Mouse (Mus musculus) hindbrain, embryonic 16.5 days (tissue): ENCODE data around the gene Bhlha15. TPM values are rescaled to one million over a fixed set of nuclear protein-coding genes. Genes with fewer than 3 reads are reported as not detected.

ENCODE experiments used
- ATAC-seq: fragments of 200-750 bp; cut with Nextera tagmentation; 2 replicates; pipeline ENCODE4 v1.8.0; 2017; ENCODE audit warnings: moderate TSS enrichment, moderate library complexity
- H3K27ac ChIP-seq: fragments of 300-500 bp; sonication (generic); 2 replicates; pipeline ENCODE4 v1.5.1; 2014; ENCODE audit warnings: low read depth, mild to moderate bottlenecking, control low read depth, low read length, moderate library complexity
- H3K27me3 ChIP-seq: fragments of 300-500 bp; sonication (generic); replicated peaks from 2 replicates; pipeline ENCODE4 v1.6.1; 2014; ENCODE audit warnings: low read length; ENCODE audit not compliant: control insufficient read depth, insufficient read depth
- H3K36me3 ChIP-seq: fragments of 300-500 bp; sonication (generic); 2 replicates; pipeline ENCODE4 v1.6.1; 2014; ENCODE audit warnings: mild to moderate bottlenecking, low read length, moderate library complexity, mixed read lengths; ENCODE audit not compliant: control insufficient read depth, insufficient read depth
- H3K4me1 ChIP-seq: fragments of 300-500 bp; sonication (generic); 2 replicates; pipeline ENCODE4 v1.6.1; 2014; ENCODE audit warnings: low read depth, low read length; ENCODE audit not compliant: control insufficient read depth, insufficient read depth
- H3K4me2 ChIP-seq: fragments of 300-500 bp; sonication (generic); 2 replicates; pipeline ENCODE4 v1.6.1; 2014; ENCODE audit warnings: mild to moderate bottlenecking, low read length, control low read depth, moderate library complexity
- H3K4me3 ChIP-seq: fragments of 300-500 bp; sonication (generic); 2 replicates; pipeline ENCODE4 v1.5.1; 2014; ENCODE audit warnings: mild to moderate bottlenecking, low read length, control low read depth, moderate library complexity
- H3K9ac ChIP-seq: fragments of 300-500 bp; sonication (generic); 2 replicates; pipeline ENCODE4 v1.6.1; 2014; ENCODE audit warnings: low read depth, mild to moderate bottlenecking, control low read depth, low read length, moderate library complexity
- H3K9me3 ChIP-seq: fragments of 300-500 bp; sonication (generic); 2 replicates; pipeline ENCODE4 v1.6.1; 2014; ENCODE audit warnings: mild to moderate bottlenecking, low read length, moderate library complexity; ENCODE audit not compliant: control insufficient read depth
- WGBS: fragments of 180-500 bp; shearing (Covaris S2); extraction: QIAGEN DNeasy Blood & Tissue Kit; methylation state at CpG from one replicate; pipeline ENCODE4 v1.1.7; 2014; 5-methylcytosine and 5-hydroxymethylcytosine counted together
- polyA plus RNA-seq: library from polyadenylated mRNA; unstranded; fragments of >200 nt; fragmentation: Nextera tagmentation; extraction: Ambion mirVana; gene quantifications from 2 replicates; pipeline ENCODE4 v1.2.1, GENCODE M21; 2015

The Bhlha15 gene
- polyA plus RNA-seq, 1 experiment from 2014 or later, result 0.09 TPM

- Histone ChIP-seq H3K4me2 (no peak overlapping the region), H3K4me3 (no peak overlapping the region), H3K36me3 (peaks cover 5% of the 10 kb centered on the region), H3K9me3 (no peaks in the 10 kb centered on the region), H3K9ac (no peak overlapping the region), H3K4me1 (peaks cover 13% of the 10 kb centered on the region), H3K27ac (no peak overlapping the region), H3K27me3 (no peaks in the 10 kb centered on the region)
- no peak for ATAC-seq
- WGBS, result 73% methylated on average over 4 of the region's 4 CpGs
Observed at GRCm38 (mm10) chr5:144221305-144221704, 31.2 kb downstream of the Bhlha15 start.

DNA sequence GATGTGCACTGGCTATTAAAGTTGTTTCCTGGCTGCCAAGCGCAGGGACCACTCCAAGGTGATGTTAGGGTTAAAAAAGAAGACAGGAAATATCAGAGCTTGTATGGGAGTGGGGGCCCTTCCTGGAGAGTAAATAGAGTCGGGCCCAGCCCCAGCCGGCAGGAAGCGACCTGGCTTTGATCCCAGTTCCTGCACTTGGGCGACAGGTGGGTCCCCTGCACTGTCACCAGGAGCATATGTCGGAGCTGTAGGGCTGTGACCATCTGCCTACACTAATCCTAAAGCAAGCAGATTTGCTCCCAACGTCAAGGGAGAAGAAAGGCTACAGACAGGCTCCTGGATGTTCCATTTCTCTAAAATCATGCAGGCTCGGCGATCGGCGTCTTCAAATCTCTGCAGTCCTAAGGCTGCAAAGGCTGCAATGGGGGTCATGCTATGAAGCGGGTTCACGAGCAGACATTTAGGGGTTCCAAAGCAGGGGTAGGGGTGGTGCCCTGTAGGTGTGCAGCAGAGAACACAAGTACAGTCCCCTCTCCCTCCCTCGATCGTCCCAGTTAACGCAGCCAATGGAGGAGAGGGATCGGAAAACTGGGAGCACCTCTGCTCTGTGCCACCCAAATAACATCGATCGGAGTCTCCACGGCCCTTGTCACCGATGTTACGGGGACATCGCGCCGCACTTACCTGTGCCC, 32.9 kb downstream of the Bhlha15 start:
- ATAC-seq, result peak; percentile 76
- Histone ChIP-seq H3K4me3 (peak overlapping the region; percentile 52), H3K36me3 (no peaks in the 10 kb centered on the region), H3K27me3 (no peaks in the 10 kb centered on the region), H3K4me2 (peak overlapping the region; percentile 94), H3K9me3 (no peaks in the 10 kb centered on the region), H3K4me1 (peaks cover 13% of the 10 kb centered on the region), H3K27ac (peak overlapping the region; percentile 74), H3K9ac (peak overlapping the region; percentile 74)
- 3% methylated on average over 25 of the region's 25 CpGs for WGBS

GRCm38 (mm10) chr5:144223503-144223862, 33.4 kb downstream of the Bhlha15 start, which contains the start of gene Tecpr1:
Gene Tecpr1, minus strand, starts transcription at chr5:144223615.
- under 1% methylated on average over 37 of the region's 37 CpGs for WGBS
- H3K9me3 ChIP-seq, result no peaks in the 10 kb centered on the region
- H3K4me2 ChIP-seq, result peak within 1 kb of the TSS; percentile 94
- no peaks in the 10 kb centered on the region for H3K27me3 ChIP-seq
- H3K4me1 ChIP-seq, result peaks cover 13% of the 10 kb centered on the region
- peak; percentile 98 for ATAC-seq
- H3K4me3 ChIP-seq, result peak within 1 kb of the TSS; percentile 52
- peak within 1 kb of the TSS; percentile 74 for H3K27ac ChIP-seq
- H3K9ac ChIP-seq, result peak within 1 kb of the TSS; percentile 74
- no peaks in the 10 kb centered on the region for H3K36me3 ChIP-seq

- 25% methylated on average over 18 of the region's 18 CpGs for WGBS
- H3K9ac ChIP-seq, result peak overlapping the region; percentile 74
- H3K4me3 ChIP-seq, result peak overlapping the region; percentile 52
- H3K9me3 ChIP-seq, result no peaks in the 10 kb centered on the region
- no peaks in the 10 kb centered on the region for H3K27me3 ChIP-seq
- H3K4me1 ChIP-seq, result peaks cover 13% of the 10 kb centered on the region
- no peaks in the 10 kb centered on the region for H3K36me3 ChIP-seq
- H3K4me2 ChIP-seq, result peak overlapping the region; percentile 94
- 0 out of 2 replicates have a peak, but pooled peaks have one; percentile 31 for ATAC-seq
- peak overlapping the region; percentile 67 for H3K27ac ChIP-seq
Observed at GRCm38 (mm10) chr5:144223899-144224816, 34.1 kb downstream of the Bhlha15 start.

- H3K4me2 ChIP-seq, result no peak overlapping the region
- peaks cover 13% of the 10 kb centered on the region for H3K4me1 ChIP-seq
- WGBS, result 27% methylated on average over 11 of the region's 11 CpGs
- ATAC-seq, result no peak
- H3K36me3 ChIP-seq, result no peaks in the 10 kb centered on the region
- no peak overlapping the region for H3K27ac ChIP-seq
- H3K4me3 ChIP-seq, result no peak overlapping the region
- no peaks in the 10 kb centered on the region for H3K9me3 ChIP-seq
- no peaks in the 10 kb centered on the region for H3K27me3 ChIP-seq
- H3K9ac ChIP-seq, result no peak overlapping the region
Observed at GRCm38 (mm10) chr5:144226220-144226619, 36.1 kb downstream of the Bhlha15 start.

DNA sequence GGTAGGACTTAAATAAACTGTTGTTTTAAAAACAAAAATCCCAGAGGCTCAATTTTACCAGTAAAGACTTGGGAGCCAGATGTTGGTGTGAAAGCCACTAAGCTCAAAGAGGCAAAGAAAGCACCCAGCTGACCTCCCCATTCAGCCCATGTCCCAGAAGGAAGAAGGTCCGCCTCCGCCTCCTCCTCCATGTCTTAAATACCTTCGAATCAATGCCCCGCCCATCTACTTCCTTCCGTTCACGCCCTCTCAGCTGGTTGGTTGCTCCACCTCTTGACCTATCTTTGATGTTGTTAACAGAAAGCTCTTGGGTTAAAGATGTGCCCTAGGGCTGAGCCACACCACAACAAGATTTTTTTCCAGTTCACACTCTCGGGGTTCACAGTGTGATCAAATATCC, 40.1 kb downstream of the Bhlha15 start:
- Histone ChIP-seq H3K36me3 (no peaks in the 10 kb centered on the region), H3K9me3 (no peaks in the 10 kb centered on the region), H3K27me3 (no peaks in the 10 kb centered on the region), H3K4me2 (no peak overlapping the region), H3K9ac (no peak overlapping the region), H3K4me1 (no peaks in the 10 kb centered on the region), H3K4me3 (no peak overlapping the region), H3K27ac (no peak overlapping the region)
- no peak for ATAC-seq
- 83% methylated on average over 7 of the region's 7 CpGs for WGBS

DNA sequence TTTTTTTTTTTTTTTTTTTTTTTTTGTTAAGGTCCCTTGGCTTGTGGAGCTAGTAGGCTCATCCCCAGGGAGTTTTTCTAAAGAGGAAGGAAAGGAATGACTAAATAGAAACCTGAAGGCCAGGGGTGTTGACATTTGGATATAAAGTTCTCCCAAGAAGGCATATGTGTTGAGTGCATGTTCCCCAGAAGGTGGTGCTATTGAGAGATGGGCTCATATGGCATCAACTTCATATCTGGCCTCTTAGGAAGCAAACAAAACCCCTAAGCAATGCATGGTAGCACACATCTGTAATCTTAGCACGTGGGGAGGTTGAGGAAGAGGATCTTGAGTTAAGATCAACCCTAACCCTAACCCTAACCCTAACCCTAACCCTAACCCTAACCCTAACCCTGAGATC, 41.3 kb downstream of the Bhlha15 start:
- Histone ChIP-seq H3K9ac (no peak overlapping the region), H3K36me3 (no peaks in the 10 kb centered on the region), H3K4me1 (no peaks in the 10 kb centered on the region), H3K4me3 (no peak overlapping the region), H3K27ac (no peak overlapping the region), H3K4me2 (no peak overlapping the region), H3K9me3 (no peaks in the 10 kb centered on the region), H3K27me3 (no peaks in the 10 kb centered on the region)
- ATAC-seq, result no peak
- WGBS, result 87% methylated on average over 1 of the region's 1 CpGs

DNA sequence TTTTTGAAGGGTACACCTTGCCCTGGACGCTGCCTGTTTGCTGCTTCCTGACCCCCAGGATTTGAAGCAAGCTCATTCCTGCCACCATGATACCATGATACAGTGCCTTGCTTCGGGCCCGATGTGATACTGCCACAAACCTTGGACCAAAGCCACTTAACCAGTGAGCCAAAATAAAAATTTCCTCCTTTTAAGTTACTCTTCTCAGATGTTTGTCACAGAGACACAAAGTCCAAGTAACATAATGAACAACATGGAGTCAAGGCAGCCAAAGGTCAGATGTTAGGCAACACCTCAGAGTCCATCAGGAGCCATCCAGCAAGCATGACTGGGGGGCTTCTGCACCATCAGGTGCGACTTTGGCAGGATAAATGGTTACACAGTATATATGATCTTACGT, 42.4 kb downstream of the Bhlha15 start:
- Histone ChIP-seq H3K27me3 (no peaks in the 10 kb centered on the region), H3K4me2 (no peak overlapping the region), H3K36me3 (no peaks in the 10 kb centered on the region), H3K27ac (no peak overlapping the region), H3K4me3 (no peak overlapping the region), H3K9me3 (no peaks in the 10 kb centered on the region), H3K4me1 (no peaks in the 10 kb centered on the region), H3K9ac (no peak overlapping the region)
- WGBS, result 80% methylated on average over 5 of the region's 5 CpGs
- ATAC-seq, result no peak

DNA sequence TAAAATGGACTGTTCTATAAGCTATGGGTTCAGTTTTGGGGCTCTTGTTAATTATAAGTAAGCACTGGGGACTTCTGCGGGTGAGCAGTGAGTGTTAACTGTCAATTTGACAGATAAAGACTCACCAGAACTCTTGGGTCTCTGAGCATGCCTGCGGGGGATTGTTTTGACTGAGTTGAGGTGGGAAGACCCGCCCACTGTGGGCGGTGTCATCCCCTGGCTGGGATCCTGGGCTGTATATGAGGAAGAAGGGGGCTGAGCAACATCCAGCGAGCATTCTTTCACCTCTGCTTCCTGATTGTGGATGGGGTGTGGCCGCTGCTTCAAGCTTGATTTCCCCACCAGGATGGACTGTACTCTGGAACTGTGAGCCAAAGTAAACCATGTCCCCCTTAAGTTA, 44.1 kb downstream of the Bhlha15 start:
- WGBS, result 76% methylated on average over 6 of the region's 6 CpGs
- H3K4me1 ChIP-seq, result no peaks in the 10 kb centered on the region
- no peak overlapping the region for H3K27ac ChIP-seq
- no peaks in the 10 kb centered on the region for H3K9me3 ChIP-seq
- H3K4me3 ChIP-seq, result no peak overlapping the region
- ATAC-seq, result no peak
- H3K36me3 ChIP-seq, result no peaks in the 10 kb centered on the region
- no peak overlapping the region for H3K4me2 ChIP-seq
- no peak overlapping the region for H3K9ac ChIP-seq
- no peaks in the 10 kb centered on the region for H3K27me3 ChIP-seq
